Mouse (Mus musculus) retina, embryonic 14.5 days (tissue): ENCODE measurements around the gene Camk2g.

Experiments used
- DNase-seq: peaks from one replicate; pipeline ENCODE4 v3.0.0-alpha.2; 2015; ENCODE audit warnings: low spot score

Gene Camk2g

DNA sequence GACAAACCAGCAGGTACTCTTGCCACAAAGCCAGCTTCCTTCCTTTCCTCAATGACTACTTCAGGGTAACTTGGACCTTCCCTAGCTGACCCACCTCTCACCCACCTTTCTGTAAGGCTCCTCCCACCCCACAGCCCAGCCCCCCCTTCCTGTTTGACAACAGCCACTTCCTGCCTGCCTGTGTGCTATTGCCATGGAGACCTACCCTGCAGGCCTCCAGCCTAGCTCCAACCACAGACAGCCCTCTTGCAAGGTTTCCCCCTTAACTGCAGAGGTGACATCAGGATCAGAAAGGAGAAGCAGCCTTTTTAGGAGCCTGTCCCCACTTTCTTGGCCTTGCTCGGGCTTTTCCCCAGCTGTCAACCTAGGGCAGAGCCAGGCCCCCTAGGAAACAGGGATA lies 8.7 kb downstream of the Camk2g start:
- DNase-seq = no peak

DNA sequence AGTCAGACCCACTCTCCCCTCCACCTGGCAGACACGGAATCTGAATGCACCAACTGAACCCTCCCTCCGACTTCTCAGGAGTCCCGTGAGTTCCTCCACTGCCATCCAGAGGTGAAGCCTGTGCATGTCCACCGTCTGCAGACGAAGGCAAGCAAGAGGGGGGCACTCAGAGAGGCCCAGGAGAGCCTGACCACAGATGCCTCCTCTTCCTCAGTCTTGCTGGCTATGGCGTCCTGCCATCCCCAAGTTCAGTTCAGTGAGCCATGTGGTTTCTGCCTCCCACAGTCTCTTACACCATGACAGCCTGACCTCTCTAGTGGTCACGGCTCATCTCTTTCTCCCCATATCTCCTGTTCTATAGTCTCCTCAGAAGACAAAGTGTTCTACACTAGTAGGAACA lies 9.2 kb downstream of the Camk2g start:
- no peak for DNase-seq

DNA sequence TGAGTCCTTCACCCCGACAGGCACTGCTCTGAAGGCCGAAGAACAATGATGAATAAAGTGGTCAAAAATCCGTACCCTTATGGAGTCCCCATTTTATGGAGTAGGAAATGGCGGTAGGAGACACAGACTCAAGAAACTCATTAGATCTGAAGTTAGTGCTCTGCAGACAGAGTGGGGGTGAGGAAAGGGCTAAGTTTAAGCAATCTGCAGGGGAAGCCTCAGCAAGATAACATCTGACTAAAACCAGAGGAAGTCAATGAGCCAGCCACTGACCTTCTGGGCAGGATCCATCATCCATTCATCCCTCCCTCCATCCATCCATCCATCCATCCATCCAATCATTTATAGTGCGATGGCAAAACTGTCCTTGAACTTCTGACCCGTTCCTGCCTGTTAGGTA lies 10.4 kb downstream of the Camk2g start:
- no peak for DNase-seq

DNA sequence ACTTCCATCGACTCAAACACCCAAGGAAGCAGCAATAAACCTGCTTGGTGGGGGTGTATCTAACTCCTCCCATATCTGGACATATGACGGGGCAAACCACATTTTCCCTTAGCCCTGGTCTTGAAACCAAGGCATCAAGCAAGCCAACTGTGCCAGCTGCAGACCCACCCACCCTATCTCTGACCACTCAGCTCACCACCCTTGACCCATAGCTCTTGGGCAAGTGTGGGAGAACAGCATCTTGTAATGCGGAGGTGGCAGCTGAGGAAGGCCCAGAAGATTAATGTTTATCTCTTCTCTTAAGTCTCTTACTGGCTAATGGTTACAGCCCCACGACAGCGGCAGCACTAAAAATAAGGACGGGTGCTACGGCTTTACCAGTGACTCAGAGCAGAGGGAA lies 11.0 kb downstream of the Camk2g start:
- no peak for DNase-seq

DNA sequence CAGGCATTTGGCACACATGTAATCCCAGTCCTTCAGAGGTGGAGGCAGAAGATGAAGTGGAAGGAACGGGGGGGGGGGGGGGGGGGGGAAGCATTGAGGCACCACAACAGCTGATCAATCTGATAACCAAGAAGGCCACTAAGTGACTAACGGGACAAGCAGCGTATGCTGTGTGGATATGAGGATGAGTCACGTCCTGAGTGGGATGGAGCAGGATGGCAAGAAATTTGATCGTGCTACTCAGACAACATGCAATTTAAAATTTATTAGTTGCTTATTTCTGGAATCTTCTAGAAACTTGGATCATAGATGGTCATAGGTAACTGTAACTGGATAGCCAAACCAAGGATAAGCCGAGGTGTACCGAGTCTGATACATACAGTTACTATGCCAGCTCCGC lies 13.7 kb downstream of the Camk2g start:
- no peak for DNase-seq

DNA sequence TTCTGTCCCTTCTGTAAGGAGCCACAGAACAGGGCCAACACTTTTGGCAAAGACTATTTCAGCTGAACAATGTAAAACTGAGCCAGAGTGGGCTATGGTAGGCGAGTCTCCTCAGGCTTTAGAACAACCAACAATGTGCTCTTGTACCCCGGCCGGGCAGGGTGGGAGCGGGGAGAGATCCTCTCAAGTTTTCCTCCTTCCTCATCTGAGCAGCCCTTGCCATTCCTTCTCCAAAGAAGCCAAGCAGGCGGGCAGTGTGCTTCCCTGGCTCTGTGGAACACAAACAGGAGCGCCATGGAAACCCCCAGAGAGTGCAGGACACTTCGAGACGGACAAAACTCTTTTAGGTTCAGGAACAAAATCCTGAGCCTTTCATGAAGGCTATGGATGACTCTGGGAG lies 15.4 kb downstream of the Camk2g start:
- no peak for DNase-seq

DNA sequence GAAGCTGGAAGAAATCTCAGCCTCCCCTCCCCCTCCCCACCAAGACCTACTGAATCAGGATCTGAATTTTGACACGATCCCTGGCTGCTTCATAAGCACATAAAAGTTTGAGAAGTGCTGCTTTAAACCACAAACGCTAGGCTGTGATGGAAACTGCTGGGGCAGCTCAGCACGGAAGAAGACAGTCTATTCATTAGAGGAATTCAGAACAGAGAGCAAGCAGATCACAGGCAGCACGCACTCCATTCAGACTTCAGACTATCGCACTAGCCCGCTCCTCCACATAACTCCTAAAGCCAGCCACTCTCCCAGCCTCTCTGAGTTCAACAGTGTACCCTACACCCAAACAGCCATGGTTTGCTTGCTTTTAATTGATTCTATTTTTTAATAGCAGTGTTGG lies 18.2 kb downstream of the Camk2g start:
- DNase-seq = no peak

DNA sequence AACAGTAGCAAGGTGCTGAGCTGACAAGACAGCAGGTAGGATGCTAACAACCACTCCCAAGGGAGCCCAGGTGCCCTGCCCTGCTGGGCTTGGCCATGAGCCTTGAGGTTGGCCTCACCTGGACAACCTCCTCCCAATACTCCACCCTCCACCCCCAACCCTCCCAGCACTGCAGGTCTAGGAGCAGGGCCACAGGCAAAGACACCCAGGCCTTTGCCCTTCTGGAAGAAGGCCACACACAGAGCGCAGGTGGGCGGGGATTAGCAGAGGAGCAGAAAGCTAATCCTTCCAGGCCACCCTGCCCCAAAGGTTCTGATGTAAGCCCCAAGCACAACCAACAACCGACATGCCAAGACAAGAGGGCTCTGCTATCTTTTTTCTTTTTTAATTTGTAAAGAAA lies 20.5 kb downstream of the Camk2g start:
- DNase-seq = no peak

DNA sequence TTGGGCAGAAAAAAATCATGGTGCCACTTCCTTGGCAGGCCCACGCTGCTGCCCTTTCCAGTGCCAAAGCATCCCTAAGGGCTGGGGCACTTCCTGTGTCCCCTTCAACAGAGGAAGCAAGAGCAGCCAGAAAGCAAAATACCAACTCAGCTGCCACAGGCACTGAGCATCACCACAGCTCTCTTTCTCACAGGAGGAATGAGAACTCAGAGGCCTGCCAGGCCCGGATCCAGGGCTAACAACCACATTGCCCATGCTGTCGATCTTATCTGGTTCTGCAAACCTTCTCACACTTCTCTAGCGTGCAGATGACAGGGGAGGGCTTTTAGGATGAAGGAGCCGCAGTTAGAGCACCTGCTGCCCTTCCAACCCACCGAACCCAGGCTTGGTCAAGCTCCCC lies 21.1 kb downstream of the Camk2g start:
- no peak for DNase-seq

DNA sequence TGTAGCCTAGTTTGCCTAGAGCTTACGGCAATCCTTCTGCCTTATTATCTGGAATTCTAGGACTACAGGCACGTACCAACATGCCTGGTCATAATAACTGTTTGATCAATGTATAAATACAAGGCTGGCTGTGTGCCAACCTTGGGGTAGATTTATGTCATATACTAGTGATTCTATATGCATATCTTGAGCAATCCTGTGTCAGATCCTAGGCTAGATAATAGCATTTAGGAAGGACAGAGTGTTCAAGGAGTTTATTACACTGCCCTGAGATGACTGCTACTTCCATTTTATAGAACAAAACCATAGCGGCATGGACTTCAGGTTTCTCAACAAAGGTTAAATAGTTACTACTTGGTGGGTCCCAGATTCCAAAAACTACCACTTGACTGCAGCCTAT lies 21.9 kb downstream of the Camk2g start:
- no peak for DNase-seq

DNA sequence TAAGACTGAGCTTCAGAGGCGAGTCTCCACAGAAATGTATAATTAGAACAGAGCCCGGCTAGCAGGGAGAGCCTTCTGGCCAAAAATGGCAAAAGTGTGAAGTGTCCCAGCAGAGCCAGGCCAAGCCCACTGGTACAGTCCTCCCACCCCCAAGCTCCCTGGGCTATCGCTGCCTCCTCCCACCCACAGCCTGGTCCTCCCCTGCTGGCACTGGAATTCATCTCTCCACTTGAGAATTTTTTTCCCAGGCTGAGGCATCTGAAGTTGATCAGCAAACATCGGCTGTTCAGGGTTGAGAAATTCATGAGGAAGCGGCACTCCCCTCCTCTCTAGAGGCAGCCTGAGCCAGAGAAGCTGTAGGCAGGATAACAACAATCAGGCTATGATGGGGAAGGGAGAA lies 25.3 kb downstream of the Camk2g start:
- DNase-seq = no peak

DNA sequence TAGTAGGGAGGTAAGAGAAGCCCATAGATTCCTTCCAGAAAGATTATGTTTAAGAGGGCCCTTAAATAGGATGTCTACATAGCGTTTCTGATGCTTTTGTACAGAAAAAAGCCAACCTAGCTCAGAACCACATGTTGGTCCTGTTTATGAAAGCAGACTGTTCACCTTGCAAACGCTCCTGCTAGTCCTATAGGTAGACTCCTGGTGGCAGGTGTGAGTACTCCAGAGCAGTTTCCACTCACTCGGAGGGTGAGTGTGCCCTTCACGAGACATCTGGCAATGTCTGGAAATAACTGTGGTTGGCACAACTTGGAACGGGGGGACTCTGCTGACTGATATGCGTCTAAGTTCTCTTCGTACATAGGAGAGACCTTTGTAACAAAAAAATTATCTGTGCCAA lies 26.0 kb downstream of the Camk2g start:
- DNase-seq = no peak

DNA sequence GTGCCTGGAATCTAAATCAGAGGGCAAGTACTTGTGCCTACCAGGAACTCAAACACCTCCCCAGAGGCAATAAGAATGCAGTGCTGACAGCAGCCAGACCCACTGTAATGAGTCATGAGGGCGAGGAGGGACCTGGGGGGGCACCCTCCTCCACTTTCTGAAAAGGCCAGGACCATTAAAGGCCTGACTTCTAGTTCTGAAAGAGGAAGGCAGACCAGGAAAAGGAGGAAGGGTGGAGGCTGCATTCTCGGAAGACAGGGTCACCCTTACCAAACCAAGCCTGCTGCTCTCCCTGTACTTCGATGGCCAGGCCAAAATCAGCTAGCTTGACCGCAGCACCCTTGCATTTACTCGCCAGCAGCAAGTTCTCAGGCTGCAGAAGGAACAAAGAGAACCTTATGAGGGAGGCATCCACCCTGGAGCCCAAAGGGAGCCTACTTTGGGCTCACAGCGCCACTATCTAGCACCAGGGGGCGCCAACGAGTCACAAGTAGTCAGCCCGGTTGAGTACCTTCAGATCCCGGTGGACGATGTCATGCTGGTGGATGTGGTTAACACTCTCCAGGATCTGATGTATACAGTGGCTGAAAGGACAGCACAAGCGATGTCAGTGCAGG lies 28.1 kb downstream of the Camk2g start:
- DNase-seq = peak; percentile 91

DNA sequence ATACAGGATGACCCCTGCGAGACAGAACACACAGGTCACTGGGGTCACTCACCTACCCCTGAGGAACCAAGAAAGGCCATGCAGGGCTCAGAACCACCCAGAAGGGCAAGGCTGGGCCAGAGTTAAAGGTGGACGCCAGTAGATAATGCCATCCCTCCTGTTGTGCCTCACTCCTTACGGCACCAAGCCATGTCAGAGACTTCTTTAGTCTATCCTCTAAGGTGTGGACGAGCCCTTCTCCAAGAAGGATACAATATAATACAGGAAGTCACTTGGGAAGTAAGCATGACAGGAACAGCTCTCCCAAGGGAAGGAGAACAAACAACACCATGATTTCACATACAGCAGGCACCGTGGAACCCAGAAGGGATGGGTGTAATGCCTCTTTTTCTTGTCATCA lies 28.9 kb downstream of the Camk2g start:
- DNase-seq = no peak

DNA sequence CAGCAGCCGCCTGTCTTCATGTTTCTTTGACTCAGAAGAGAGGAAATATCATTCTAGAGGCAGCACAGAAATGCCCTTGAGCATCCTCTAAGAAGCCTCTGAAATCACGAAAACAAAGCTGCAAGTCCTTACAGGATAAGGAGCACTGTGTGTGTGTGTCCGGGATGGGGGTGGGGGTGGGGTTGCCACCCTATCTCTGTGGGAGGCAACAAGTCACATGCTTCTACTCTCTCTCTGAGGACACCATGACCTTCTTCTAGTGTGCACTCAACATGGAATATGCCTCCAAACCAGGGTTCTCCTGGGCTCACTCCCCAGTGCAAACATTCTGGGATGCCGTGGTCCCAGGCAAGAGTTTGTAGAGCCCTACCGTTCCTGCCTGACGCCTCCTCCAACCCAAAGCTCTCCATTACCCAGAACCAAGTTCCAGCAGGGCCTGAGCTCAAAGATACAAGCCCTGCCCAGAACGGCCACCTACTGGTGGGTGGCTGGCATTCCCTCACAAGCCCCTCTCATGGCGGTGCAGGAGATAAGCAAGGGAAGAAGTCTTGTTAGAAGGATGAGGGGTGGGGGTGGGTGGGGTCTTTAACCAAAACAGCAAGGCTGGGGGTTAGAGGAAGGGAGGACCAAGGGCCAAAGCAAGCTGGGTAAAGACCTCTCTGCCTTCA lies 35.0 kb downstream of the Camk2g start:
- DNase-seq = no peak

DNA sequence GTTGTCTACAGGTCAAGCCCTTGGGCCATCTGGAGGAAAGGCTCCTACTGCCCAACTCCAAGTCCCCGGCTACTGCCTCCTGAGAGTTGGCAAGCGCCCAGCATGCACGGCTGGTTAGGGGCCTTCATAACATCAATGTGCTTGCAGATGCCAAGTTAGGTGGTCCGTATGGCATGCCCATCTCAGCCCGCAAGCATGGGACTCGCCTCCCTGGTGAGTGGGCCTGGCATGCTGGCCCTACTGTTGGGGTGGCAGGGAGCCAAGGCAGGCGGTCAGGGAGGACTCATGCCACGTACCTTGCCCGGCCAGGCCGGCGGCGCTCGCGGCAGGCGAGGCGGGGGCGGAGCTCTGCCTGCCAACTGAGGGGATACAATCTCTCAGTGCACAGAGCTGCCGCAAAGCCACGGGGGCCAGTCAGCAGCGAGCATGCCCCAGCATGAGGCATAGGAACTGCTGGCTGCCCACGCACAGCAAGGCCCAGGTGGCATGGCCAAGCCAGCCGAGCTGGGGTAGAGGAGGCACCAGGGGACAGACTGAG lies 36.4 kb downstream of the Camk2g start:
- no peak for DNase-seq

DNA sequence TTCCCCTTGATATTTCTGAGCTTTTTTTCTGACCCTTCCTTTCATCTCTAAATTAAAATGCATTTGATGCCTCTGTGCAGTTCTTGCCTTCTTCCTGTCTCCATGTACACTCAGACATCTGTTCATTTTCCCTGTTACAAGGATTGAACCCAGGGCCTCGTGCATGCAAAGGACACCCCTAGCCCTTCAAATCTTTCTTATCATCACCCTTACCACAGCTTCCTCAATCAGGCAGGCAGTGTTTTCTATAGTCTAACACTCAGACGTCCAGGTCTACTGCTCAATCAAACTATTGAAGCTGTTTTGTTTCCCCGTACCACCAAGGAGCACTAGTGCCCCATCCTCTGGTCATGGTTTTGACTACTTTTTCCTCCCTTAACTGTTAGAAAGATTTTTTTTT lies 40.1 kb downstream of the Camk2g start:
- no peak for DNase-seq

DNA sequence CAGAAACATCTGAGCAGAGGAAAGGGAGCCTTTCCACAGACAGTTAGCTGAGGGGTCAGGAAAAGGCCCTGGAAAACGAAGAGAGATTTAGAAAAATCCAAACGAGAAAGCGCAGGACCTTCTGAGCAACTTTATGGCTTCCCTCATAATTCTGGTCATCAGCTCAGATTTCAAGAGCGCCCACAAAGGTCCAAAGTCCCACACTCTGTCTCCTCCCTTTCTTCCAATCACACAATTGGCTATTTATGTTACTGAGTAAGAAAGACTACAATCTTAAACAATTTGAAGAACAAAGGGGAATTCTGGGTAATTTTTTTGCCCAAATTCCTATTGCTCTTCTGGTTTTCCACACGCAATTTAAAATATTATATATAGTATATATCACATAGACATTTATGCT lies 43.4 kb downstream of the Camk2g start:
- no peak for DNase-seq

DNA sequence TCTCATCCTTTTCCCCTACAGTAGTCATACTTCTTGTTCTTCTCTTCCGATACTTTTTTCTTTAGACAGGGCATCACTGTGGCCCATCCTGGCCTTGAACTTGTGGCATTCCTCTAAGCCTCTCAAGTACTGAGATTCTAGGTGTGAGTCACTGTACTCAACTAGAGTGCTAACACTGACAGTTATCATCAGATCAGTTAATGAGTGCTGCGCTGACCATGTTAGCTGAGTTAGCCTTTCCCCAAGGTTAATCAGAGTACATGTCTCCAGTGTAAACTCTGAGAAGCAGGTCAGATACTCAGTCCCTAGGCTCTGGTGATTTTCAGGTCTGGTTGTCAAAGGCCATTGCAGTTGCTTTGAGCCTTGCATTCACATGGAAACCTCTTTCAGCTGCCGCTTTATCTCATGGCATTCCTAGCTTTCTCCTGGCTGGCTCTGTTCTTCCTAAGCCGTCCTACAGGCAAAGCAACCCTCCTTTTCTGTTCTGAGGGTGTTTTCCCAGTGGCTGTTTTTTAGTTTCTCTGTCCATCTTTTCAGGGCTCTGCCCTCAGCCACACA lies 44.3 kb downstream of the Camk2g start:
- no peak for DNase-seq

DNA sequence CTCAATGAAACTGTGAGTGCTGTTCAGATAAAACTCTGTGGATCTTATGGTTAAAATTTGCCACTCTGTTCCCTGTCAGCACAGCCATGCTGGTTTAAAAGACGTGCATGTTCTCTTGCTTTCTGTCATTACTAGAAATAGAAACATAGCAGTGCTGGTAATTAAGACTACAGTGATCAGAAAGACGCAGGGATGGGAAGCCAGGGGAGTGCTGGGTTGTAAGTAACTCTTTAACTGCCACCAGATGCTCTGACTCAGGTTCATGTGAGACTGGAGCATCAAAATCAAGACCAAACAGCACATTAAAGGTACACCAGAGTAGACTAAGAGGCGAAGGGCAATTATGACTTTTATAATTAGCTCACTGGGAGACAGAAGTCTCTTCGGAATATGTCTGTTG lies 45.5 kb downstream of the Camk2g start:
- DNase-seq = no peak

DNA sequence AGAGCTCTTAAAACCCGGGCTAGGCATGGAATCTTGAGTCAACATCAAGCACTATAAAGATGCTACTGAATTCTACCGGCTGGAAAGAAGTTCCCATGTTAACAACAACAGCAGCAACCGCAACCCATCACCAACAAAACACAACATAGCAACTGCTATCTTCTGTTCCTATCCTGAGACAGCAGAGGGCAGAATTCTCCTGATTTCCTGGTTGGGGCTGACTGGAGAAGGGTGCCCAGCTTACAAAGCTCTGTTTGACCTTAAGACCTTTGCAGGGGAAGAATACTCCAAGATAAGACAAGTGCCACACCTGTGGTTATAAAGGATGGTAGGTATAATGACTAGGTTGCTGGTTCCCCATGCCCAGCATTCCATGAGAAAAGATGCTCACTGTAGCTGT lies 47.0 kb downstream of the Camk2g start:
- no peak for DNase-seq

DNA sequence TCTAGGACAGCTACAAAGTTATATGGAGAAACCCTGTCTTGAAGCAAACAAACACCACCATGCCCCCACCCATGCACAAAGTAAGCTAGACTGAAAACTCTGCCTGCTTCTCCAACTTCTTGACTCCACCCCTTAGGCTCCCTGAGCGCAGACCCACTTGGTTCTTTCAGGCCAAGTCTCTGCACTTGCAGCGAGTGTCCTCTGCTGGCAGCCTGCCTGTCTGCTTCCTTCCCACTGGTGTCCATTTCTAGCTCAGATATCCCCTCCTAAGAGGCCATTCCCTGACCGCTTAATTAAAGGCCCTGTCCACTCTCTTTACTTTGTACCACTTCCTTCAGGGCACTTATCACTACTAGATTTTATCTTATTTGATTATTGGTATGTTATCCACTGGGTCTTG lies 50.3 kb downstream of the Camk2g start:
- DNase-seq = no peak

DNA sequence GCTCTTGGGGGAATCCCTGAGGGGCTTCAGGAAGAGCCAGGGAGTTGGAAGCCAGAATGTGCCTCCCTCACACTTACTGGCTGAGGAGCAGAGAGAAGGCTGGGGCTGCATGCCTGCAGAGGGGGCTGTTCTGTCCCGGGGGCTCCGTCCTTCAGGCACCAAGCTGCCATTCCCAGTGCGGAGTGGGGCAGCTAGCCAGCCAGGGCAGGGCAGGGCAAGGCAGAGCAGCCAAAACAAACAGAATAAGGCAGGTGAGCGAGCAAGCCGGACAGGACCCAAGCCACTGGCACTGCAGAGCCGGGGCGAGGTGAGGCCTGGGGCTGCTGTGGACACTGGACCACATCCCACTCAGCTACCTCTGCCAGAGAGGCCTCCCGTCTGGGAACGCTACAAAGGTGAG lies 52.6 kb downstream of the Camk2g start:
- DNase-seq = no peak

DNA sequence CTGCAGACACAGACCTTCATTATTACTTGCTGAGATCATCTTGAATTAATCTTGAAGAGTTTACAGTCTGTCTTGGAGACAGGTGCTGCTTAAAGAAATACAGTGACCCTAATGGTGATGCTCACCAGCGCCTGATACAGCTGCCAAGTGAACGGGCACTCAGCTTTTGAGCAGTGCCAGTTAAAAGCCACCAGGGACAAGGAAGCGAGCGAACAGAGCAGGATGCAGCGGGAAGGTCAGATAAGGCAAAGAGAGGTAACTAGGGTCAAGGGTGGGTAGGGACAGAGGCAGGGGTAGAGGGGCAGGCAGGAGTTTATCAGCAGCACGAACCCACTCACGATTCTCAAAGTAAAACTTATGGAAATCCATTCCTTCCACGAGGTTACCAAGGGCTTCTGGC lies 55.4 kb downstream of the Camk2g start:
- no peak for DNase-seq
